Mouse (Mus musculus): Measurements from ENCODE around the gene Vac14.
A peak's percentile ranks its signal among the peaks of the same experiment; 100 is the strongest.
"Not testable (repeated sequence)": the region's sequence is repeated elsewhere in the genome, so short reads cannot be mapped to it uniquely, and the experiment has no call there.

Vac14 gene

DNA sequence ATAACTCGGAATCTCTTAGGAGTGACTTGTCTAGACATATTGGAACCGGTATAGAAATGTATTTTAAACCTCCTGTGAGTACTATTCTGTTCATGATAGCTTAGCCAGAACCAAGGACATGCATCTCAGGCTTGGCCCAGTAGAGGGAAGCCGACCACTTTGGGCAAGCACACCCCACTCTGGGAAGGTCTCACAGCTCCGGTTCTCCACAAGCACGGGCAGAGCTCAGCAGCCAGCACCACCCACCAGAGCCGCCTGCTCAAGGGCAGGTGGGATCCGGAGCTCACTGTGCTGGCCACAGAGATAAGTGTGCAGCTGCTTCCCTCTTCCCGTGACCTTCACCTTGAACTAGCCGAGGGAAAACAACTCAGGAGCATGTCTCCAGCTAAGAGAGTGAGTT lies 32.5 kb downstream of the Vac14 start:
- peak; percentile 43 for DNase-seq

DNA sequence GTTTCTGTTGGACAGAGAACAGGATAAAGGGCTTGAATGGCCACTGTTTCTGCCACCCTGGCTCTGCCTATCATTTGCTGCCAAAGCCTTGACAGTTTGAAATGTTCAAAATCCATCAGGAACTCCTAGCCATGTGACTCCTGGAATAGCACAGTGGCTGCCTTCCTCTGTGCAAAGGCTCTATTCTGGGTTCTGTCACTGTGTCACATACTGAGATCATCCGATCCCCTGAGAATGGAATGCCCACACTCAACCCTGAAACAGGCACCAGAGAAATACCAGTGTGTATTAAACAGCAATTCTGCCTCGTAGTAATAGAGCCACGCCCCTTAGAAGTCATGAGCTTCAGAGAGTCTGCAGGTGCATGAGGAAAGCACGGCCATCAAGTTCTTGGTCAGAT lies 33.5 kb downstream of the Vac14 start:
- no peak for DNase-seq

DNA sequence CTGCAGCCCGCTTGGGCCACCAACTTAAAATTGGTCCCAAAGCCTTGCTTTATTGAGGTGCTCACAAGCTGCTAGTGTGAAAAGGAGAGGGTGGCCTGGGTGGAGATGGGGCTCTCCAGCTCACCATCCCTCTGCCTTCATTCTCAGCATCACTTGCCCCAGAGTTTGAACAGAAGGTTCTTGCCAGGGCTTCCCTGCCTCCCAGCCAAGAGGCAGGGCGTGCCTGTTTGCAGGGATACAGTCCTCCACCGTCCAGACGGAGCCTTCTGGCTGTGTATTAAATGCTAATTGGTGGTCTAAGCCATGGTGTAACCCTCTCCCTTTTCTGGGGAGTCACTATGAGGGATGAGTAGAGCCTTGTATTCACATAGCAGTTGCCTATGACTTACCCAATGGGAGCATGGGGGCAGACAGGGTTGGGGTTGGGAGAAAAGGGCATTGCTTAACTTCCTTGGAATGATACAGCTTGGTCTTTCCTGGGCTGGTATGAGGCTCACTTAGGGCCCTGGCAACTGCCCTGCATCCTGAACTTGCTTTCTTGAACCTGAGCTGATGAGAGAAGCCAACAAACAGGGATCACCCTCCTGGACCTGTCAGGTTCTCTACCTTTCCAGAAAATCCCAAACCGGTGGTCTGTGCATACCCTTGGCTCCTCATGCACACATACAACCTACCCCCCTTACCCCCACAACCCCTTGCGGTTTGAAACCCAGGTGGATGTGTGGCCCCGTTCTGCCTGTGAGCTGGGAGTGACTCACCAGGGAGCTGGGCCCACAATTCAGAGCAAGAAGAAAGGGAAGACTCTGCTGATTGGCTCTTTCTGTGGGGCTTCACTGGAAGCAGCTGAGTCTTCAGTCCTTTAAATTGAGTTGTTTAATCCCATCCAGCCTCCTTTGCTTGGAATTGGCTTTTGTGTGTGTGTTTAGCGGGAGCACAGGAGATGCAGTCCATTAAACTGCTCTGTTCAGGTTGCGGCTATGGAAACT lies 36.0 kb downstream of the Vac14 start:
- no peak for DNase-seq

DNA sequence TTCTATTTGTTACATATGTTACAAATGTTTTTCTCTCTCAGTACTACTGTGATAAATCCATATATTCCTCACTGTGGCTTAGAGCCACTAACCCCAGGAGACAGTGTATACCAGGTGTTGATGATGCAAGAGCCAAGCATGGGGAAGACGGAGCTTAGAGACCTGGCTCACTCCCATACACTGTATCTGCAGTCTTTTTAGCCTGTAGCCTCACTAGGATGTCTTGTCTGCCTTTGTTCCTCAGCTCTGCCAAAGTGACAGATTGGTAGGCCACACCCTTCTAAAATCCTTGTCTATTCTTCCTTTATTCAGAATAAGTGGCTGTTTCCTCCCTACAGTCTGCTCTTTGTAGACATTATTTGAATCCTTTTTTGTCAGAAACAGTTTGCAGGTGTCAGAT lies 37.4 kb downstream of the Vac14 start:
- no peak for DNase-seq

DNA sequence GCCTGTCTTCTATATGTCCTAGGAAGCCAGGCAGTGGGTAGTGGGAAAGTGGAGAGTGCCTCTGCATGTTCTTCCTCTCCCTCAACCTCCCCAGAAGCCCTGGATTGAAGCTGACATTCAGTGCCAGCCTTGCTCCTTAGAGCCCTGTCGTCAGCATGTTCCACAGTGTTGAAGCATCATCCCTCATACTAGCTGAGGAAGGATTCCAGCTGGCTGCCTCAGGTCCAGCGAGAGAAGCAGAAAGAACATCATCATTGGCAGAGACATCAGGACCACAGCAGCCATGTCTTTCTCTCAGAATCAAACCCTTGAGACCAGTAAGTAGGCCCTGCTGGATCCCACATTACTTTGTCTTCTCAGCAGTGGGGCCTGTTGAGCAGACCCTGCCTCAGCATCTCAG lies 39.3 kb downstream of the Vac14 start:
- DNase-seq = no peak

DNA sequence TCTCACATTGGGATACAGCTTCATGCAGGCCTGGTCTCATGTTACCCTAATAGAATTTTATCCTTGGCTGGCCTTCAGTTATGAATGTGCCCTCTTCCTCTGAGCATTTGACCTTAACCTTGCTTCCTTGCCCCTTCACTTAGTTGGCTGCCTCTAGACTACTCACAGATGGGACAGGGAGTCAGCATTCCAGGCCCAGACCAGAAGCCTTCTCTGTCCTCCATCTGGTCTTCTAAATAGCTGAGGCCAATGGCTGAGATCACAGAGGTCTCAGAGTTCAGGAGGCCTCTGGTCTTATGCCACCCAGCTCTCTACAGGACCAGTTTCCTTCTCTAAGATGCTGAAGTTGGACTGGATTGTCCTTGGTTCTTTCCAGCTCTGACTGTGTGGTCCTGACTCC lies 41.7 kb downstream of the Vac14 start:
- DNase-seq = no peak

DNA sequence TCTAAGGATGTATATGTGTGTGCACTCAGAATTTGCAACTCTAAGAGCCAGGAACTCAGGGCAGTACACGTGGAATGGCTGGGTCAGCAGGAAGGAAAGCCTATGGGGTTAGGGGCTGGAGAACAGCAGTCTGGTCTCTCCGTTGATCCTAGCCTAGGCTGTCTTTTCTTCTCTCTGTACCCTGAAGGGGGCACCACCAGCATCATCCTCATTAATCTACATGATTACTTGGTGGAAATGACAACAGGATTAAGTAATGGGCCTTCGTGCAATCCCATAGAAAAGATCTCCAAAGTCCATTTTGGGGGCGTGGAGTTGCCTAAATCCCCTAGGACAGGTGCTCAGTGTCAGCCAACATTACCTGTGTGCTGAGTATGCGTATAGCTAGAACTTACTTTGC lies 44.2 kb downstream of the Vac14 start:
- no peak for DNase-seq

DNA sequence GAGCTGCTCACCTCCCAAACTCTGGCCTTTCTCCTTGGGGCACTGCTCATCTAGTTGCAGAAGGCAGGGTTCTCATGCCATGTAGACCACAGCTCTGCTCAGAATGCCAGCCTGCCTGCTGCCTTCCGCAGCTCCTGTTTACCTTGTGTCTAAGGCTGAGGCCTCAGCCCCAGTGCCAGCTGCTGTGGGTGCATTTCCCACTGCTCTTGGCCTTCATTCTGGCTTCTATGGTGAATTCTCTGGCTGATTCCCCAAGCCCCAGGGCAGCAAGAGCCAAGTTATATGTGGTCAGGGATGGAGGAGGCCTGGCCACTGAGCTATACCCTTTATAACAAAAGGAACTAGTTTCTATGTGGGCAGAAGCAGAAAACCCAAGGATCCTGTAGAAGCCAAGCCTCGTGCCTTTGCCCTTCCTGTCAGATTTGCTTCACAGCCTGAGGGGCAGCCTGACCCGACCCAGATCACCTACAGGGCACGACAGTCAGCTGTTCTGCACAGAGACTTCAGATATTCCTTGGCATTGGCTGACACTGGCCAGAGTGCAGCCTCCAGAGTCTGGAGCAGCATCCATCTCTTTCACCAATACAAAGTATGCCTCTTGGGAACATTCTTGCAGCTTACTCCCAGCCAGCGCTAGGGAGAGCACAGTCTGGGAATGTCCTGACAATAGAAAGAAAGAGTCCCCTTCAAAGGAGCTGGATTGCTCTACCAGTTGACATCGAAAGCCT lies 44.8 kb downstream of the Vac14 start:
- no peak for DNase-seq

DNA sequence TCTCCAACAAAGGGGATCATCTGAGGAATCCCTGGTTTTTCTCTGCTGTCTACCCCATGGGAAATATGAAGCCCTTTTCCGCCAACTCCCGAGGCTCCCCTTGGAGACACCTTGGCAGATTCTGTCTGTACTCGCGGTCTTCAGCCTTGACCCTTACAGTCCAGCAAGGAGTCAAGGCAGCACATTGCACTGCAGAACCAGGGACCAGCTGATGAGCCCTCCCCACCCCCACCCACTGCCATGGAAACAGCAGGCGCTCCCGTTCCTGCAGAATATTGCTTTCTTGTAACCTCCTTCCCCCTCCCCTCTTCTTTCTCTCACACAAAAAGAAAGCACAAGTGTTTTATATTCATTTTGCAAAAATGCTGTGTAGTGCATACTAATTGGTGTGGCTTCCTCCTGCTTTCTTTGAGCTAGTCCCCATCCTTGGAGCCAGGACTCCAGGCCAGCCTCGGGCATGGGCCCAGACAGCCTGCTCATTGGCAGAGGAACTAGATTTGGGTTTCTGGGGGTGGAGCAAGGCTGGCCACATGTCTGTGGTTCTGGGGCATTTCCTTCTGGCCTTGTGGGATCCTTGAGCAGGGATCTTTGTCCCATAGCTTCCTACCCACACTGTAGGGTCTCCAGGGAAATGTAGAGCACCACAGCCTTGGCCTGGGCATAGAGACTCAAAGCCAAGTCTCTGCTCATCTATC lies 46.0 kb downstream of the Vac14 start:
- DNase-seq = peak; percentile 79

DNA sequence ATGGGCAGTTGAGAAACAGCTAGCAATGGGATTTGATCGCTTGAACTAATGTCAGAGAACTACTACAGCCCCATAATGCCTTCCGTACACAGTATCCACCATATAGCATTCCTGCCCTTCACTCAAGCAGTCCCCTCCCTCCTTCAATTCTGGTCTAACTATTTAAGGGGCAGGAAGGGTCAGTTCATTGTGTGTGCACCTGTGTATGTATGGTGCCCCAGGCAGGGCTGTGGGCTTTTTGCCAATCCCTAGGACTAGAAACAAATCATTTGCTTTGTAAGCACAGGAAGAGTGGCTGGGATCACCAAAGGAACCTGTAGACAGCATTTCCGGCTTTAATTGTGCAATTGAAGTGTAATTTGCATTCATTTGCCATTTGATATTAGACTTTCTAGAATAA lies 46.6 kb downstream of the Vac14 start:
- DNase-seq = no peak

DNA sequence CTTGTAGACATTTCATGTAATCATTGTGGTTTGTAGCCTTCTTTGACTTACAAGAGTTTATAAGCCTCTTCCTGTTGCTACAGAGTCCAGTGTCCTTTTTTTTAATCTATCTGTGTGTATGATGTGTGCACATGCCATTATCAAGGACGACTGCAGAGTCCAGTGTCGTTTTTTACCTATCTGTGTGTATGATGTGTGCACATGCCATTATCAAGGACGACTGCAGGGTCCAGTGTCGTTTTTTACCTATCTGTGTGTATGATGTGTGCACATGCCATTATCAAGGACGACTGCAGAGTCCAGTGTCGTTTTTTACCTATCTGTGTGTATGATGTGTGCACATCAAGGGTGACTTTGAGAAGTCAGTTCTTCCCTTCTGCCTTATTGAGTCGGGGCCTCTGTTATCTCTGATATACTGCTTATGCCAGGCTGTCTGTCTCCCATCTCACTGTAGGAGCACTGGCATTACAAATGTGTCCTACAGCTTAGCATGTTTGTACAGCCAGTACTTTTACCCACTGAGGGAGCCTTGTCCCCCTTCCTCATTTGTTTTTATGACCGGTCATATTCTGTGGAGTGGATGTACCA lies 49.3 kb downstream of the Vac14 start:
- not testable (repeated sequence) for DNase-seq

DNA sequence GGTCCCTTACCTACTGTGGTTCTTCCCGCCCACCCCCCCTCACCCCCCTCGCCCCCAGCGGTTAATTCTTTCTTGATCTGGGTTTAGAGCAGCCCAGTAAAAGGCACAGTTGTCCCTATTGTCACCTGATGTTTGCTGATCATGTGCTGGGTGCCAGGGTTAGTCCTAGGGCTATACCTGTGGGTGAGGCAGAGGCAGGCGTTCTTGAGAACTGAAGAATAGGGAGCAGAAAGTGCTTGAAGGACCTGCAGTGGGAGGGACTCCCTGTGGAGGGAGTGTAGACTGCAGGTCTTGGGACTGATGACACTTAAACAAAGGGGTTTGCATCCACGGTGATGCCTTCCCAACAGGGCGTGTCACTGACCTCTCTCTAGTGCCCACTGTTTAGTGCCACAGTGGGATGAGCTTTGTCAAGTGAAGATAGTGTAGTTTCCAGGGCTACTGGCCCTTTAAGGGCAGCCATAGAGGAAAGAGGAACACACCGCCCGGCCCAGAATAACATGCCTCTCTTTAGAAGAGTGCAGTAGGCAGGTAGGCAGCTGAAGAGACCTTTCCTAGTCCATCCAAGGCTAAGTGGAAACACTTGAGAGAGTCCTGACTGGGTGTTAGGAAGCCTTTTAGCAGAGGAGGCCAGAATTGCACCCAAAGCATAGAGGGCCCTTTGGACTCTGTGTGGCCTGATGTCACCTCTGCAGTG lies 51.7 kb downstream of the Vac14 start:
- no peak for DNase-seq

DNA sequence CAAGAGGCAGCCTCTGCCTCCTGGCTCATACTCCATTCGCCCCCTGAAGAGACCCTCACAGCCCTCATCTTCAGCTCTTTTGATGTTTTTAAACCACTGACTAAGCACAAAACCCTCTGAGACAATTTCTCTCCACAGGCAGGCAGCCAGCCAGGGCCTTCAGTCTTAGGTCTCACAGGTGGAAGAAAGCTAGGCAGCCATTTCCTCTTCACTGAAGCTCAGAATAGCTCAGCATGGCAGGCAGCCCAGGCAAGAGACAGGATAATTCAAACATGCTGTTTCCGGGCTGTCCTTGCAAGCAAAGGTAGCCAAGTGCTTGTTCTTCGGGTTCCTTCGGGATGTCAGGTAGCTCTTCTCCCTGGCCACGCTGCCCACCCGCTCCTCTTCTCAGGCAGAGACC lies 52.9 kb downstream of the Vac14 start:
- DNase-seq = peak; percentile 55

DNA sequence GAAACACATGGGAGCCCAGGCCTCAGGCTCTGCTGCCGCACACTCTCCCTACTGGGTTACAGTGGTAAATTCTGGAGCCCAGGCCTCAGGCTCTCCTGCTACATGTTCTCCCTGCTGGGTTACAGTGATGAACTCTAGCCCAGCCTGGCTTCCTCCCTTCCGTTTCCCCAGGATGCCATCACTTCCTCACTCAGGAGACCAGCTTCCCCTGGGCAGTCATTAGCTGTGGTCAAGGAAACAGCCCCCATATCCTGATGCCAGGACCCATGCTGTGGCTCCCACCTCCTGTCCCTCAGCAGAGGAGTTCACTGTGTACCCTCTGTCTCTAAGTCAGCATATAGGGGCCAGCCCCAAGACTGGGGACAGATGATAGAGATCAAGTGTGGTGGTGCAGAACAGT lies 53.7 kb downstream of the Vac14 start:
- DNase-seq = no peak

DNA sequence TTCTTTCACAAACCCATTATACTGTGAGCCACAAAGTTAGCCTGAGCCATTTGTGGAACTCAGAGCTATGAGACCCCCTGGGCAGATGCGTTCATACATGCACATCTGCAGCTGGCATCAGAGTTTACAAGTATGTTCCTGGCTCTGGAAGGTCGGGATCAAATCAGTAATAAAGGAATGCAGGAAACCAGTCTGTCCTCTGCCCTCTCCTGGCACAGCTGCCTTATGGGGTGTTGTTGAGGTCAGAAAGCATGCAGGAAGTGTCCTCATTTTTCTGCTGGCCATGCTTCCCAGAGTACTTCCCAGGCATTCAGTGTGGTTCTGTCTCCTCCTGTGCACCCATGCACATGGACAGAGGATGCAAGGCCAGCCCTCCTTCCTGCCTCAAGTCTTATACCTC lies 54.8 kb downstream of the Vac14 start:
- no peak for DNase-seq

DNA sequence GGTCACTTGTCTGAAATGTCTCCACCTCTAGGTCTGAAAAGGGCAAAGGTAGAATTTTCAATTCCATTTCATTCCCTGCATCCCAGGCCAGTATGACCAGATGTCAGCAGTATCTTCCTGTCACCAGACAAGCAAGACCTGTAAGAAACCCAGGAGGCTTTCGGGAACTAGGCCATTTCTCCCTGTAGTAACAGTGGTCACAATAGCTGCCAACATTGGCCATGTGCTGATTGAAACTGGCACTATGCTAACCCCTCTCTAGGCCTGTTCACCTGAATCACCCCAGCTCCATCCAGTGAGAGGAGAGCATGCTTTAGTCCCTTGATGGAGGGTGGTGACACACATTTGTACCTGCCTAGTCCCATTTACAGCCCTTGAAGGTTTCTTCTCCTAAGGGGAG lies 56.2 kb downstream of the Vac14 start:
- DNase-seq = no peak

DNA sequence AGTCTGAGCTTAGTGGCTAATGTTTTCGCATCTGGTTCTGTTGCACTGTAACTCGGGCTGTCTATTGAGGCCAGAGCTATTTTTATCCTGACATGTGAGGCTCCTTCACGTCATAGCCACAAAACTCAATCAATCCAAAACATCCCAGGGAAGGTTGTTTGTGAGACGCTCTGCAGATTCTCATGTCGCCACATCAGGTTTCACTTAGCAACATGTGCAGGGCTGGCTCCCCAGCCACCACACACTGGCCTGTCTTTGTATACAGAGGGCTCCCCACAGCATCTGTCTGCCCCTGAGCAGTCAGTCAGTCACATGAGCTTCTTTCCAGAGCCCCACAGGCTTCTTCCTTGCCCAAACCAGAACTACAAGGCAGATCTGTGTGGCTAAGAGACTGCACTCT lies 58.3 kb downstream of the Vac14 start:
- no peak for DNase-seq

DNA sequence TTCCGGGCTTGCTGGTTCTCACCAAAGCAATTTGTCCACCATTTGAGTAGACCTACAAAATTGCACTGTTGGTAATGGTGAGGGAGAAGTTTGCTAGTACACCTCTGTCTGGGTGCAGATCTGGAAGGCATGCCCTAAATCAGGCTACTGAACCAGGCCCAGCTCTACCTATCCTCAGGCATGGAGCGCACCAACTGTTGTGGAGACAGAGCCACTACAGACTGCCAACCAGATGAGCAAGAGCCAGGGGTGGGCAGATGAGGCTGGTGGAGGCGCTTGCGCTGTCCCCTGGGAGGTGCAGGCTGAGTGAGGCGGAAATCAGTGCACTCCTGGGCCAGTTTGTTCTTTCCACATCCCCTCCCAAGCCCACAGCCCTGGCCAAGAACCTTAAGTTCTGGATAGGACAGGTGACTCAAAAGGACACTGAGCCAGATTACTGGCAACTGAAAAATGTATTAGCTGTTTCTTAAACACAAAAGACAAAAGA lies 58.8 kb downstream of the Vac14 start:
- no peak for DNase-seq

DNA sequence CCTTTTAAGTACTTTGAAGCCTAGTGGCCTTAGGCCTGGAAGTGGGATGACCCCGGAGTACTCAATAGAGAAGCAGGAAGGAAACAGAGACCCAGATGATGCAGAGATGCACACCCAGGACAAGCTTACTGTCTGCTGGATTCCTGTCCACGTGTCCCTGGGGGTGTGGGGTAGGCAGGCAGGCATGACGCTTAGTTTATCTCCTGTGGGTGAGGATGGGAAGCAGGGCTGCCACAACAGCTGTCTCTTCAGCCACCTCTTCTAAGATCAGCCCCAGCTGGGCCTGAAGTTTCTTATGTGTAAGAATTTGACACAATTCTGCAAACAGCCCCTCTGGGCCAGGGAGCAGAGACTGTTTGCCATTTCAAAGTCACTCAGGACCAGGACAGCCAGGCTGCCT lies 60.6 kb downstream of the Vac14 start:
- DNase-seq = no peak

DNA sequence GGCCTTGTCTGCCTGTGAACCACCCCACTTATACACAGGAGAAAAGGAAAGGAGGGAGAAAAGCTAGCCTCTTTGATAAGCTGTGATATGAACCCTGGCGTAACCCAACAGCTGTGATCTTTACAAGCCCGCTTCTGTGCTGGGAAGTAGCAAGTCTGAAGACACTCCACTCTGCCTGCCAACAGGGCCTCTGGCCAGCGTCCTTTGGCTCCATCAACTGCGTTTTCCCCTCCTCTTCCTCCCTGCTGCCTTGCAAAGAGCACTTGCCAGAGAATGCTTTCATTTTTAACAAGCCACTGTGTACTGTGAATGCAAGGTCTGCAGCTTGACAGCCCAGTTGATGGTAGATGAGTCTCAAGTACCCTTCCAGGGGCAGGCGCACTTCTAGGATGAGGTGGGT lies 69.3 kb downstream of the Vac14 start:
- peak; percentile 50 for DNase-seq

DNA sequence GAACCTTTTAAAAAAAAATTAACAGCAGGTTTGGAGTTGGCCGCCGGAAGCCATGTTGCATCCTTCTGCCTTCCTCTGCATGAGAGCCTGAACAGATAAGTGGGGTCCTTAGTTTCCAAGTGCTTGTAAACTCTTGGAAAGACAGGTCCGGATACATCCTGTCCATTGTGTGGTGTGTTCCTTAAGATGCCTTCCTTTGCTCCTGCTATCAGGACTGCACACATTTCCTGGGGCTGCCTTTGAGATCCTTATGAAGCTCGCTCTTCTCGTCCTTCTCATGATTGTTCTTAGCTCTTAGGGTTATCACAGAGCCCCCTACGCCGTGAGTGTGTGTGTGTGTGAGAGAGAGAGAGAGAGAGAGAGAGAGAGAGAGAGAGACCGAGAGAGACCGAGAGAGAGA lies 71.6 kb downstream of the Vac14 start:
- DNase-seq = no peak

DNA sequence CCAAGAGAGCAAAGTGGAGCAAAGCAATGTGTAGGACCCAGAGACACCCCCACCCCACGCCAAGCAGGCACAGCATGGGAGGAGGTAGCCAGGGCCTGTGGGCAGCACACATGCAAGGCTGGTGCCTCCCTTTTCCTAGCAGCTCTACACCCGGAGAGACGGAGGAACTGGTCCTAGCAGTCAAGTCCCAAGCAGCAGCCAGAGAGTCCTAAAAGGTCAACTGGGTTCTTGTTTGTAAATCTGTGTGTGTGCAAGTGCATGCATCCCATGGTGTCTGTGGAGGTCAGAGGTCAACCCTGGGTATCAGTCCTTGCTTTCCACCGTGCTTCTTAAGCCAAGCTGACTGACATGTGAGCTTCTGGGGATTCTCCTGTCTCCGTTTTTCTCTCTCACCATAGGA lies 75.8 kb downstream of the Vac14 start:
- DNase-seq = no peak

All from right cerebral cortex, postnatal 4 days (tissue).